Mouse (Mus musculus) CH12.LX (cell line): Measurements from ENCODE around the gene Tmco1. TPM values are rescaled to one million over a fixed set of nuclear protein-coding genes. Genes with fewer than 3 reads are reported as not detected.

Source experiments
- DNase-seq: peaks from one replicate; pipeline ENCODE4 v3.0.0-alpha.2; 2013; ENCODE audit errors: extremely low read depth
- H3K27ac ChIP-seq: 2 replicates; pipeline ENCODE4 v1.5.1; 2012; ENCODE audit warnings: low read depth, mild to moderate bottlenecking, control low read depth, moderate library complexity; ENCODE audit not compliant: insufficient read depth
- H3K27me3 ChIP-seq: replicated peaks from 2 replicates; pipeline ENCODE3; 2012; ENCODE audit warnings: inconsistent platforms
- H3K36me3 ChIP-seq, 2 experiments: replicated peaks in 1 of 2; 2 replicates each; pipeline versions ENCODE3 to v1.6.1; 2012; ENCODE audit warnings: inconsistent platforms in 1 of 2, low read length in 1 of 2, mild to moderate bottlenecking in 1 of 2, mixed read lengths in 1 of 2, moderate library complexity in 1 of 2; ENCODE audit not compliant: control insufficient read depth in 1 of 2, insufficient read depth in 1 of 2
- H3K4me1 ChIP-seq, 2 experiments: 2 replicates each; pipeline ENCODE4 v1.6.1; 2012; ENCODE audit warnings: inconsistent platforms in 1 of 2, moderate library complexity in 1 of 2; ENCODE audit not compliant: insufficient read depth in 2 of 2, control insufficient read depth in 1 of 2
- H3K4me2 ChIP-seq: 2 replicates; pipeline ENCODE4 v1.6.1; 2012; ENCODE audit warnings: low read depth, mild to moderate bottlenecking, control low read depth; ENCODE audit not compliant: poor library complexity, insufficient read depth, severe bottlenecking
- H3K4me3 ChIP-seq, 3 experiments: fragments of 150-350 bp in 1 of 3; sonication (generic) in 1 of 3; replicated peaks in 1 of 3; 2 replicates each; pipeline versions ENCODE3 to v1.5.1; 2011 to 2012; ENCODE audit warnings: low read depth in 2 of 3, low read length in 2 of 3, mild to moderate bottlenecking in 2 of 3, moderate library complexity in 2 of 3, control low read depth in 1 of 3, improper control_type of control experiment in 1 of 3, inconsistent platforms in 1 of 3, mixed read lengths in 1 of 3; ENCODE audit not compliant: poor library complexity in 1 of 3
- H3K79me2 ChIP-seq: replicated peaks from 2 replicates; pipeline ENCODE4 v1.6.1; 2012; ENCODE audit warnings: mild to moderate bottlenecking, moderate library complexity; ENCODE audit not compliant: control insufficient read depth, poor library complexity, insufficient read depth, severe bottlenecking; ENCODE audit errors: extremely low read depth
- H3K9ac ChIP-seq: 2 replicates; pipeline ENCODE4 v1.6.1; 2012; ENCODE audit warnings: low read depth, mild to moderate bottlenecking, control low read depth, moderate library complexity; ENCODE audit not compliant: insufficient read depth
- H3K9me3 ChIP-seq: replicated peaks from 2 replicates; pipeline ENCODE3; 2012; ENCODE audit warnings: low read length, inconsistent platforms, mixed read lengths
- BHLHE40 ChIP-seq: IDR thresholded peaks from 2 replicates; pipeline ENCODE4 v1.6.1; 2011; ENCODE audit warnings: mild to moderate bottlenecking, low read depth, low read length, improper control_type of control experiment
- CHD1 ChIP-seq: IDR thresholded peaks from 2 replicates; pipeline ENCODE4 v1.6.1; 2012; ENCODE audit warnings: low read depth, low read length, improper control_type of control experiment, inconsistent platforms
- CHD2 ChIP-seq: IDR thresholded peaks from 2 replicates; pipeline ENCODE4 v1.6.1; 2011; ENCODE audit warnings: low read length, improper control_type of control experiment
- CTCF ChIP-seq, 2 experiments: IDR thresholded peaks in 1 of 2; conservative IDR thresholded peaks in 1 of 2; 2 replicates each; pipeline ENCODE4 v1.5.1; 2011 to 2012; ENCODE audit warnings: low read depth in 2 of 2, low read length in 2 of 2, improper control_type of control experiment in 1 of 2, inconsistent platforms in 1 of 2, mild to moderate bottlenecking in 1 of 2, moderate library complexity in 1 of 2
- EP300 ChIP-seq: IDR thresholded peaks from 2 replicates; pipeline ENCODE4 v1.6.1; 2011; ENCODE audit warnings: low read length, improper control_type of control experiment
- HCFC1 ChIP-seq: IDR thresholded peaks from 2 replicates; pipeline ENCODE4 v1.6.1; 2012; ENCODE audit warnings: low read depth, mild to moderate bottlenecking, inconsistent platforms, low read length, improper control_type of control experiment
- IRF4 ChIP-seq: IDR thresholded peaks from 2 replicates; pipeline ENCODE4 v1.6.1; 2014; ENCODE audit warnings: low read depth, mild to moderate bottlenecking, inconsistent platforms, low read length, improper control_type of control experiment
- JUN ChIP-seq: IDR thresholded peaks from 2 replicates; pipeline ENCODE4 v1.6.1; 2011; ENCODE audit warnings: low read depth, mild to moderate bottlenecking, low read length, improper control_type of control experiment, moderate library complexity; ENCODE audit not compliant: insufficient read depth
- JUND ChIP-seq: conservative IDR thresholded peaks from 2 replicates; pipeline ENCODE4 v1.6.1; 2011; ENCODE audit warnings: low read depth, low read length, improper control_type of control experiment
- KAT2A ChIP-seq: IDR thresholded peaks from 2 replicates; pipeline ENCODE4 v1.6.1; 2012; ENCODE audit warnings: low read length, improper control_type of control experiment, inconsistent platforms; ENCODE audit not compliant: insufficient replicate concordance
- MAFK ChIP-seq: IDR thresholded peaks from 2 replicates; pipeline ENCODE4 v1.6.1; 2011; ENCODE audit warnings: low read length, improper control_type of control experiment; ENCODE audit not compliant: insufficient replicate concordance
- MAX ChIP-seq: IDR thresholded peaks from 2 replicates; pipeline ENCODE4 v1.6.1; 2011; ENCODE audit warnings: low read length, improper control_type of control experiment
- MAZ ChIP-seq: IDR thresholded peaks from 2 replicates; pipeline ENCODE4 v1.6.1; 2012; ENCODE audit warnings: low read depth, mild to moderate bottlenecking, inconsistent platforms, low read length, improper control_type of control experiment, moderate library complexity
- MEF2A ChIP-seq: IDR thresholded peaks from 2 replicates; pipeline ENCODE4 v1.6.1; 2014; ENCODE audit warnings: low read depth, mild to moderate bottlenecking, inconsistent platforms, low read length, improper control_type of control experiment, borderline replicate concordance
- MXI1 ChIP-seq: IDR thresholded peaks from 2 replicates; pipeline ENCODE4 v1.6.1; 2011; ENCODE audit warnings: mild to moderate bottlenecking, low read depth, low read length, improper control_type of control experiment
- NRF1 ChIP-seq: IDR thresholded peaks from 2 replicates; pipeline ENCODE4 v1.6.1; 2014; ENCODE audit warnings: low read depth, mild to moderate bottlenecking, inconsistent platforms, low read length, improper control_type of control experiment, moderate library complexity
- PAX5 ChIP-seq: IDR thresholded peaks from 2 replicates; pipeline ENCODE4 v1.6.1; 2012; ENCODE audit warnings: low read length, inconsistent platforms, mixed read lengths
- POLR2AphosphoS2 ChIP-seq: IDR thresholded peaks from 2 replicates; pipeline ENCODE4 v1.6.1; 2011; ENCODE audit warnings: low read depth, low read length, improper control_type of control experiment
- RAD21 ChIP-seq: IDR thresholded peaks from 2 replicates; pipeline ENCODE4 v1.6.1; 2011; ENCODE audit warnings: low read depth, mild to moderate bottlenecking, low read length, improper control_type of control experiment, moderate library complexity
- TBP ChIP-seq: conservative IDR thresholded peaks from 2 replicates; pipeline ENCODE4 v1.6.1; 2011; ENCODE audit warnings: low read depth, low read length, improper control_type of control experiment
- TCF12 ChIP-seq: IDR thresholded peaks from 2 replicates; pipeline ENCODE4 v1.6.1; 2014; ENCODE audit warnings: low read depth, mild to moderate bottlenecking, inconsistent platforms, low read length, improper control_type of control experiment
- UBTF ChIP-seq: IDR thresholded peaks from 2 replicates; pipeline ENCODE4 v1.6.1; 2012; ENCODE audit warnings: low read depth, mild to moderate bottlenecking, inconsistent platforms, low read length, improper control_type of control experiment, moderate library complexity
- USF1 ChIP-seq: IDR thresholded peaks from 2 replicates; pipeline ENCODE4 v1.6.1; 2014; ENCODE audit warnings: low read depth, mild to moderate bottlenecking, inconsistent platforms, low read length, improper control_type of control experiment
- USF2 ChIP-seq: conservative IDR thresholded peaks from 2 replicates; pipeline ENCODE4 v1.6.1; 2011; ENCODE audit warnings: low read depth, low read length, improper control_type of control experiment
- ZC3H11A ChIP-seq: IDR thresholded peaks from 2 replicates; pipeline ENCODE4 v1.6.1; 2012; ENCODE audit warnings: low read depth, mild to moderate bottlenecking, inconsistent platforms, low read length, improper control_type of control experiment
- ZKSCAN1 ChIP-seq: IDR thresholded peaks from 2 replicates; pipeline ENCODE4 v1.6.1; 2012; ENCODE audit warnings: low read depth, inconsistent platforms, low read length, improper control_type of control experiment, borderline replicate concordance
- ZMIZ1 ChIP-seq: IDR thresholded peaks from 2 replicates; pipeline ENCODE4 v1.6.1; 2012; ENCODE audit warnings: low read depth, mild to moderate bottlenecking, inconsistent platforms, low read length, improper control_type of control experiment
- ZNF384 ChIP-seq: IDR thresholded peaks from 2 replicates; pipeline ENCODE4 v1.6.1; 2012; ENCODE audit warnings: low read depth, low read length, improper control_type of control experiment, inconsistent platforms
- dilution Hi-C: fragments of 300-500 bp; cut with MboI; formaldehyde crosslinking; loops from 2 replicates; pipeline ENCODE4 v1.14.3; 2020; ENCODE audit warnings: low sequenced_read_pairs; ENCODE audit not compliant: extremely low pct_unique_long_range_greater_than_20kb, extremely low pct_ligation_motif_present
- in situ Hi-C: fragments of 300-500 bp; cut with MboI; formaldehyde crosslinking; loops from 3 replicates; pipeline ENCODE4 v1.14.3; 2019; ENCODE audit warnings: low sequenced_read_pairs, low pct_ligation_motif_present, low pct_unique_long_range_greater_than_20kb, mixed read lengths
- polyA plus RNA-seq: library from polyadenylated mRNA; unstranded; fragments of >175 nt; gene quantifications from 2 replicates; pipeline ENCODE4 v1.2.1, GENCODE M21; 2012; ENCODE audit warnings: low read depth; ENCODE audit not compliant: insufficient read length
- total RNA-seq, 2 experiments: library from RNA; depleted of rRNA; stranded (reverse); fragments of 300-350 nt in 1 of 2; fragments of >200 nt in 1 of 2; gene quantifications; 2 replicates each; pipeline ENCODE4 v1.2.3; 2012 to 2014

The Tmco1 gene
- total and polyA plus RNA-seq, 3 experiments: 80.6 to 153 (median 127) TPM

- Histone ChIP-seq H3K79me2 (no peaks in the 10 kb centered on the region), H3K4me1 (peaks cover 0 to 1% of the 10 kb centered on the region in 2 experiments; a peak in 1 of 4 replicates)
- TF ChIP-seq PAX5 (no peak), CHD2 (no peak), ZC3H11A (no peak), CTCF (conservative IDR thresholded peaks at IDR 0.05 in 1 of 2, IDR thresholded peaks at IDR 0.05 in 1 of 2; ENCODE audit: low read depth in 2 of 2, low read length in 2 of 2) (no peak), MAFK (no peak), TBP (no peak), RAD21 (no peak), KAT2A (no peak), POLR2AphosphoS2 (no peak), IRF4 (no peak), USF2 (no peak), MAX (no peak), JUND (no peak), USF1 (no peak), CHD1 (no peak), MEF2A (no peak), BHLHE40 (no peak)
- TF ChIP-seq, all 38 proteins: peak for 0
- Histone ChIP-seq H3K4me2 (no peak overlapping the region), H3K27me3 (no peaks in the 10 kb centered on the region), H3K4me3 (no peak overlapping the region), H3K9ac (no peak overlapping the region), H3K36me3 (peaks cover 64 to 92% of the 10 kb centered on the region in 2 experiments), H3K9me3 (no peaks in the 10 kb centered on the region), H3K27ac (no peak overlapping the region)
- in situ Hi-C loops: no loop called here
- no peak for DNase-seq
- dilution Hi-C loops: no loop called here
Measured at GRCm38 (mm10) chr1:167357387-167357786, 49.2 kb downstream of the Tmco1 start.

GRCm38 (mm10) chr1:167358731-167359130 lies 50.6 kb downstream of the Tmco1 start:
- Histone ChIP-seq H3K4me3 (no peak overlapping the region), H3K4me1 (no peaks in the 10 kb centered on the region), H3K4me2 (no peak overlapping the region), H3K79me2 (no peaks in the 10 kb centered on the region), H3K27ac (no peak overlapping the region), H3K9ac (no peak overlapping the region), H3K36me3 (peaks cover 62 to 95% of the 10 kb centered on the region in 2 experiments), H3K27me3 (no peaks in the 10 kb centered on the region), H3K9me3 (no peaks in the 10 kb centered on the region)
- dilution Hi-C loops (no loop called here), in situ Hi-C loops (no loop called here)
- no peak for DNase-seq
- no peak for TF ChIP-seq EP300
- TF ChIP-seq ZNF384: no peak
- no peak for TF ChIP-seq ZC3H11A
- TF ChIP-seq NRF1: no peak
- TF ChIP-seq ZMIZ1: no peak
- no peak for TF ChIP-seq ZKSCAN1
- no peak for TF ChIP-seq MAZ
- TF ChIP-seq POLR2AphosphoS2: no peak
- no peak for TF ChIP-seq CHD1
- no peak for TF ChIP-seq RAD21
- TF ChIP-seq PAX5: no peak
- no peak for TF ChIP-seq CHD2
- no peak for TF ChIP-seq JUN
- TF ChIP-seq KAT2A: no peak
- no peak for TF ChIP-seq HCFC1
- TF ChIP-seq MAX: no peak
- TF ChIP-seq UBTF: no peak
- TF ChIP-seq MXI1: no peak
- TF ChIP-seq TCF12: no peak
- TF ChIP-seq JUND: no peak
